Mouse (Mus musculus) WW6 (cell line): Measurements from ENCODE around the gene Gm10203.
A peak's percentile ranks its signal among the peaks of the same experiment; 100 is the strongest.
"Not testable (repeated sequence)": the region's sequence is repeated elsewhere in the genome, so short reads cannot be mapped to it uniquely, and the experiment has no call there.

Source experiments
- DNase-seq: peaks from one replicate; pipeline ENCODE4 v3.0.0-alpha.2; 2013; ENCODE audit warnings: low read depth, low spot score

Gm10203 gene

DNA sequence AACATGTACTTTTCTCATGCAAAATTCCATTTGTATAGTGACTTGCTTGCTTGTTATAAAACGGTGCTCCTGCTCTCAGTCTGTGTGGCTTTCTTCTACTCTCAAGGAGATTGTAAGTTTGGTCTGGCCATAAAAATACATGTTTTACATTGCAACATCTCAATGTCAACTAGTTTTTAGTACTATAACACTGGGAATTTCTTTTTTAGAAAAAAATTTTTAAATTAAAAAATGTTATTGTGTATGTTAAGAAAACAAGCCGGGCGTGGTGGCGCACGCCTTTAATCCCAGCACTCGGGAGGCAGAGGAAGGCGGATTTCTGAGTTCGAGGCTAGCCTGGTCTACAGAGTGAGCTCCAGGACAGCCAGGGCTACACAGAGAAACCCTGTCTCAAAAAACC, at the start of gene Gm10203:
Gene Gm10203 (plus strand): TSS at position 301 of the 400 bp plus-strand sequence.
- not testable (repeated sequence) for DNase-seq

DNA sequence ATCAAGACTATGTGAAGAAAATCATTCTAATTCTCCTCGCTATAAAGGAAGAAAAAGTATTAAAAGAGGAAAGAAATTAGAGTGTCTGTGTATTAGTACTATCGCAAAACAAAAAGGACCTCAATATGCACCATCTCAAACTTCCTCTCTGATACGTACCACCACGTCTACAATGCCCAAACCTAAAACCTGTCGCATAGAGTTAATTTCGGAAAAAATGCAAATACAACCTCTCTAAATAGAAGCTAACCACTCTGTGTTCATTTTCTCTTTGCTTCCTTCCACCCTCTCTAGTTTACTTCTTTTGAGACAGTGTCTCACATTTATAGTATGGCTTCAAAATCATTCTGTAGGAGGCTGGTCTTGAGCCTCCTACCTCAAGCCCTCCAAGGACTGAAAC, 37.6 kb upstream of the Gm10203 start:
- DNase-seq, result no peak

DNA sequence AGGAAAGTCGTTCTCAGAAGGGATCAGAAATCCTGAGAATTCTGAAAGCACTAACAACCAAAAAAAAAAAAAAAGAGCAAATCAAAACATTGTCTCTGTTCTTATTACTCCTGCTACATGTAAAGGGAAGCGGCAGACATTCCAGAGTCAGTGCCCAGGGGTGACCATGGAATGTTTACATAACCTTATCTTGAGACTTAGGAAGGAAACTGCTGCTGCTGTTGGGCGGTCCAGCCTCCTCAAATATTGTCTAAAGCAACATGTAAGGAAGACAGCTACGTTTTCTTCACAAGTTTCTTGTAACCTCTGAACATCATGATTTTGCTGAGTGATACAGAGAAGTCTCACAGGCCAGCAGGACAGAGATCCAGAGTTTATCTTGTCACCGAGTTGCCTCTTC, 36.5 kb upstream of the Gm10203 start:
- no peak for DNase-seq

DNA sequence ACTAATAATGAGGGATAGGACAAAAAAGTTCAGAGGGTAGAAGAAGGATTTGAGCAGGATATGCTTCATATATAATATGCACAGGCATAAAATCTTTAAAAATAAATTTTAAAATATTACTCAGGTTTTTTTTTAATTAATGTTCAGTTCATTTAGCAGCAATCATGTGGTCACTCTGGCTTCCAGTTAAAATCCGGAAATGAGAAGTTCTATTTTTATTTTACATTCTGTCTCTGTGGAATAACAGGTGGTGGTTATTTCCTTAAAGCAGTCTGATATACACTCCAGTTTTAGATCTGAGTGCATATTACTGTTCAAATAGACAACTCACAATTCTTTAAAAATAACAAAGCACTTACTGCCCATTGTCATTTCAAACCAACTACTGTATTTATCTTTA, 35.4 kb upstream of the Gm10203 start:
- no peak for DNase-seq

DNA sequence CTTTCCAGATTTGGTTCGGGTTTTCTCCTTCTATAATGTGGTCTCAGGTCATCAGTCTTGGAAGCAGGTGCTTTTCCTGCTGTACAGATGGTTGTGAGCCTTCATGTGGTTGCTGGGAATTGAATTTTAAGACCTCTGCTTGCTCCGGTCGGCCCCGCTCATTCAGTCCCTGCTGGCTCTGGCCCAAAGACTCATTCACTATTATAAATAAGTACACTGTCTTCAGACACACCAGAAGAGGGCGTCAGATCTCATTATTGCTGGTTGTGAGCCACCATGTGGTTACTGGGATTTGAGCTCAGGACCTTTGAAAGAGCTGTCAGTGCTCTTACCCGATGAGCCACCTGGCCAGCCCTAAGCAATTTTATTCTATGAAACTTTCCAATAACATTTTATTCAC, 34.6 kb upstream of the Gm10203 start:
- no peak for DNase-seq

DNA sequence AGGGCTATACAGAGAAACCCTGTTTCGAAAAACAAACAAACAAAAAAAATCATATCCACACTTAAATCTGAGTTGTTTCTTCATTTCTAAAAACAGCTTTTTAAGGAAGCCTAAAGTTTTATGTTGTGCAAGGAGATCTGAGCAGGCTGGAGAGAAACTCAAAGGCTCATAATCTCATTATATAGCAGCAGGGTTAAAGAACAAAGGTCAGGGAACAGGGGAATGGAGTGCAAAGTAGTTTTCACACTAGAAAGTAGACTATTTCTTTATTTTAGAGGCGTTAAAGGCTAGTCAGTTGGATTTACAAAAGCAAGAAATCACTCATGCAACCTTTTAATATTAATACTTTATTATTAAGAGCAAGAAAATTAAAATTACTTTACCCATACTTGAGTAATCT, 33.7 kb upstream of the Gm10203 start:
- DNase-seq, result no peak

DNA sequence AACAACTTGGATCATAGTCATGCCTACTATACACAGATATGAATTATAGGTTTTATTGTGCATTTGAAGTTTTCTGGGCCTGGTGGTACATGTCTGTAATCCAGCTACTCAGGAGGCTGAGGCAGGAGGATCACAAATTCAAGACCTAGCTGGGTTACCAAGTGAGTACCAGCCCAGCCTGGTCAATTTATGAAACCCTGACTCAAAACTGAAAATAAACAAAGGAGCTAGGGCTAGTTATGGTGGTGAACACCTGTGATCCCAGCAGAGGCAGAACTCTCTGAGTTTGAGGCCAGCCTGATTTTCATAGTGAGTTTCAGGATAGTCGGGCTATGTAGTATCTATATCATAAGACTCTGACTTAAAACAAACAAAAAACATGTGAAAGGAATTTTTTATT, 32.7 kb upstream of the Gm10203 start:
- no peak for DNase-seq

DNA sequence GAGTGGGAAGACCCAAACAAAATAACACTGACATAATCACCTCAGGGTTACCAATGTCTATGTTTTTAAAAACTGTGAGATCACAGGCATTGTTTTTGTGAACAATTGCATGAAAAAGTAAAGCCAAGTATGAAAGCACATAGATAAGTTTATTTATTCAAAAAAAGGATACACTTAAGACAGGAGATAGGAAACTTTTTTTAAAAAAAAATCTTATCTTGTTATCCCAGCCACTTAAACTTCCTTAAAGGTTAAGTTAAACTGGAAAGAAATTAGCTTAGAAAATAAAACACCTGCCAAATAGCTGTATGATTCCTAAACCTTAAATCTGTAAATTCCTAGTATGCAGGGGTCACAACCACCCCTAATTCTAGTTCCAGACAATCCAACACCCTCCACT, 31.0 kb upstream of the Gm10203 start:
- DNase-seq, result no peak

DNA sequence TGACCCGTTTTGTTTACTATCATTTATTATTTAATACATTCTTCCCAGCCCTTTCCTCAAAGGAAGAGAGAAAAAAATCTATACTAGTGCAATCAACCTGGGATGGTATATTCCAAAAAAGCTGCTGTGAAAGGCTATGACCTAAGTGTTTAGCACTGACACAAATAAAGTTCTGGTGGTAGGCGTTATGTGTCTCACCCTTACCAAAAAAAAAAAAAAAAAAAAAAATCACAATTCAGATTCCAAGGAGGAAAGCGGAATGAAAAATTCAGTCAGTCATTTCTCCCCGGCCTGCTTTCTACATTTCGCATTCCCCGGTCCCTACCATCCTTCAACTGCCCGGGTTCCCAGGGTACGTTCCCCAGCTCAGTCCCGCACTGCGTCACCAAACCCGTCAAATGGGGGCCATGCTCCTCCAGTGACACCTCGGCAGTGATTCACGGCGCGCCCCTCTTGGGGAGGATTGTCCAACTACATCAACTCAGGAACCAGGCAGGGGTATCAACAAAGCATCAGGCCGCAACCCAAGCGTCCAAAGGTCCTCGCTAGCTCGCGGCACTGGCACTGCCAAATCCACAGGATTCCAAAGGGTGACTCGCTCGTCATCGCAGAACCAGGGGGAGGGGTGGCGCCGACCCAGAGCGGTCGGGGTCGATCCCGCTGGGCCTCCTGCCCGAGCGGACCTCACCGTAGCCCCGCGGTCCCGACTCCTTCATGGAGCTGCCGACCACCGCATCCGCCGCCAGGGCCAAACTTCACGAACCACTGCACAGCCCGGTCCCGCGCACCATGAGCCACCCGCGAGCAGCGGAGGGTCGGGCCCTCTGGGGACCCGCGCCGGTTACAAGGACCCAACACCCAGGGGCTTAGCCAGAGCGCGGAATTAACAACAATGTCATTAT, 29.5 kb upstream of the Gm10203 start:
- DNase-seq, result peak; percentile 29

DNA sequence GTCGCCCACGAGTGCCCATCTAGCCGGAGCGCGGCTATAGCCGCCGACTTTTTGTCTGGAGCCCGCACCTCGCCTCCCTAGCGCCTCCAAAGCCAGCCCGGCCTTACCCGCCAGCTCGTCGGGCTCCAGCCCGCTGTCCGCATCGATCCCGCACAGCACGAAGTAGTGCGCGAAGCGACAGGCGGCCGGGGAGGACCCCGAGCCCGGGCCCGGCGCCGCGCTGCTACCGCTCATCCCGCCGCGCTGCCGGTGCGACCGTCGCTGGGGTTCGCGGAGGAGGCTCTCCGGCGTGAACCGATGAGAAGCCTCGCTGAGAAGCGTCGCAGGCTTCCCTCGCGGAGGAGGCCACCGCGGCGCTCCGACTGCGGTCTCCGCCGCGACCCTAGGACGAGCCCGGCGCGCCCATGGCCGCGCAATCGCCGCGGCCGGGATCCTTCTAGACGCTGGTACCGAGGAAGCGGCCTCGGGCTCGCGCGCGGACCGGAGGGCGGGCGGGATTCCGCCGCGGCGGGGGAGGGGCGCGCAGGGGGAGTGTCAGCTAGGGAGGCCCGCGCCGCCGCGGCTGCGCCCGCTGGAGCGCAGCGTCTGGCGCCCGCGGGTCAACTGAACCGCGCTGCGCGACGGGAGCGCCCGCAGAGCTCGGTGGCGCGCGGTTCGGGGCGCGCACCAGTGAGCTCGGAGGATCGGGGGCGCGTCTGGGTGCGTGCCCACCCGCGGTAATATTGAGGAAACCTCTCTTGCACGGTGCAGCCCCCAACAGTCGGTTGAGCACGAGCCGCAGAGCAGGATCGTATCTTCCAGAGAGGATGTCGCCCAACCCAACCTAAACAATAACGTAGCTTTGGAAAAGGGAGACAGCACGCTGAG, 28.7 kb upstream of the Gm10203 start, which contains the start of gene Dennd5b:
Gene Dennd5b (minus strand): TSS at position 605 of the 867 bp plus-strand sequence.
- DNase-seq, result peak; percentile 43

DNA sequence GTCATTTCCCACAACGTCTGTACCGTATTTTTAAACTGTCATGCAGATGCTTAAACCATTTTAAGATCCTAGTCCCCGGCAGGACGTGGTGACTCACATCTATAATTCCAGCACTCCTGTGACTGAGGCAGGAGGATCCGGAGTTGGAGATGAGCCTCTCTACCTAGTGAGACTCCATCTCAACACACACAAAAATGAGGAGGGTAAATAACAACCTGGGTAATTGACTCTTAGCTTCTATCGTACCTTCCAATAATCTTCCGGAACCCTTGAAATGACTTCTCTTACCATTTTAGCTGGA, 28.1 kb upstream of the Gm10203 start:
- no peak for DNase-seq

DNA sequence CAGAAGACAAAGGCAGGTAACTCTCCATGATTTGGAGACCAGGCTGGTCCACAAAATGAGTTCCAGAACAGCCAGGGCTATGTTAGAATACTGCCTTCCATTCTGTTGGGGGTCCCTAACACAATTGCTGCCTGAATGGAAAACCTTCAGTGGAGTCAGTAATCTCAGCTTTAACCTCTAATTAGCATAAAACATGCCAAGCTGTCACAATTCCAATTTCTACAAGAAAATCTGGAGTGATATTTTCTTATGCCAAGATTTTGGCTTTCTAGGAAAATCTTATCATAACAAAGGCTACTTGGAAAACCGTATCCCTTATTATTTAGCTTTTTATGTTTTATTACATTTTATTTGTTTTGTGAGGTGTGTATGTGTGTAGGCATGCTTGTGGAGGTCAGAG, 26.5 kb upstream of the Gm10203 start:
- DNase-seq, result no peak

DNA sequence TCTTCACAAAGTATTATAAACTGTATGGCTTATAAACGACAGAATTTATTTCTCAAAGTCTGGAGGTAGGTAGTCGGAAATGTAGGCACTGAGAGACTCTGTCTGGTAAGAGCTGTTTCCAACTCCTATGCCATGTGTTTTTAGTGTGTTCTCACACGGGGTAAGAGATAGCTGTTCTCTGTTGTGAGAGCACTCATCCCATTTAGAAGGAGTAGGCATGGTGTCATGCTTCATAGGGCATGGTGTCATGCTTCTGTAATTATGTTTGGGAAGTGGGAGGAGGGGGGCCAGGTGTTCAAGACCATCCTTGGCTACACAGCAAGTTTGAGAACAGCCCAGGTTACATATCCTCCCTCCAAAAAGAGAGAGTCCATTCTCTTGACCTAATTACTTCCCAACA, 22.4 kb upstream of the Gm10203 start:
- DNase-seq, result no peak

DNA sequence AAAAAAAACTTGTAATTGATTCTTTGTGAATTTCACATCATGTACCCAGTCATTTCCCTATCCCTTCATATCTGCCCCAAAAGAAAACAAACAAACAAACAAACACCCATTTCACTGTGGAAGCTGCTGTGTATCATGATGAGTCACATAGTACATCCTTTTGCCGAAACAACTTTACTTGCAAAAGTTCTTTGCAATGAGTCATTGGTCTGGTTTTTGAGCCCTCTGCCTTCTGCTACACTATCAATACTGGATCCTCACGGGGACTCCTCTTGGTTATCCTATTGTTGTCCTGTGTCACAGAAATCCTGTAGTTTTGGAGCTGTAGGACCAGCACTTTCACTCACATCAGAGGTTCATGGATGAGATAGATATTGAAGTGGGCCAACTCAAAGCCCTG, 21.1 kb upstream of the Gm10203 start:
- DNase-seq, result no peak

DNA sequence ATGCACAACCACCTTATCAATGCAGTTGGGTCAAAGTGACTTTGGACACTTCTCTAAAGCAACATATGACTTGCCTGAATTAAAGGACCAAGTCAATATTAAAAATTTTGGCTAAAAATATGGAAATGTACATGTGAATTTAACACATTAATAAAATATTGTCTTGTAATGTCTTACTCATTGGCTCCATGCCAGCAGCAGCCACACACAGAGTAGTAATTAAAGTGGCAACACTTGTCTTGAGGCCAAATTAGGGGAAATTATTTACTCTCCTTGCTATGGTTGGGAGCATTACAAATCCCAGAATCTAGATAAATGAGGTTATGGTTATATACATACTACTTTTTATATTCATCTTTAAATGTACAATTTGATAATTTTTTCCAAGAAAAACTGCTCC, 13.0 kb upstream of the Gm10203 start:
- no peak for DNase-seq

DNA sequence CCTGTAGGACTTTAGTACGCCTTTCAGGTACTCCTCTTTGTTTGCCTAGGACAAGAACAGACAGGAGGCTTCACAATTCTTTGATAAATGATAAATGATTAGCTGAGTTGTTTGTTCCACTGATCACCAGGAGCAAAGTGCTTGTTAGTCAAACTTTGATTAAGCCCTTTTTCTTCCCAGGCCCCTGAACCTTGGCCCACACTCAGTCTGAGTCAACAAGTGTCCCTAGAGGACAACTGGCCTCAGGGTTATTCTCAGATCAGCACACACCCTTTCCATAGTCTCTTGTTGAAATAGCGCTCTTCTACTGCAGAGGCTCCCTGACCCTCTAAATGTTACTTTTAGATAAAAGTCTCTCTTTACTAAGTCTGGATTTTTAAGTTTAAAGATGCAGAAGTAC, 11.0 kb upstream of the Gm10203 start:
- no peak for DNase-seq

DNA sequence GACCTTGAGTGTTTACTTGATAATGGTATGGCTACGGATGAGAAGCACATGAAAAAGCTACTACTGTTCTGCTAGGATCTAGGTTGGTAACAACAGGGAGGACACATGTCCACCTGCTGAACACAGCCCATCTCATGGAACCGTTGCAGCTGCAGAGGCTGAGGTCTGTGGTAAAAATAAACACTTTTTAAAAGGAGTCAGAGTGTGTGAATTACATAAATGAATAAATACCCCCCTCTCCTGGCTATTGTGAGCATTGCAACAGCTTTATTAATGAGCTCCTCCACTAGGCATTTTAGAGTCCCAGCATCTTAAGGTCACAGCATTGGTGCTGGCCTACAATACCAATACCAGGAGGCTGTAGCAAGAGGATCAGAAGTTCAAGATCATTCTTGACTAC, 10.1 kb upstream of the Gm10203 start:
- no peak for DNase-seq

DNA sequence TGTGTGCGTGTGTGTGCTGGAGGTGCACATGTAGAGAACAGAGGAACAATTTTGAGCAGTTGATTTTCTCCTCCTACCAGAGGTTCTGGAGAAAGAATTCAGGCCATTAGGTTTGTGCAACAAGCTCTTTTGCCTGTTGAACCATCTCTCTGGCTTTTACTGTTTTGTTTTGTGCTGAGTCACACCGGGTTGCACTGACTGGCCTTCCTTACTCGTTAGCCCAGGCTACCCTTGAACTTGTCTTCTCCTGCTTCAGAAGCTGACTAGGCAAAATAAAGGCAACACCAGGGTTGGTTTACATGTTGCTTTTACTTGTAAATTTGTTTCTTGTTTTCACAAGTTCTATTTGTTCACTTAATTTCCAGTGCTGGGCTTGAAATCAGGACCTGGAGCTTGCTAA, 6.9 kb upstream of the Gm10203 start:
- no peak for DNase-seq

DNA sequence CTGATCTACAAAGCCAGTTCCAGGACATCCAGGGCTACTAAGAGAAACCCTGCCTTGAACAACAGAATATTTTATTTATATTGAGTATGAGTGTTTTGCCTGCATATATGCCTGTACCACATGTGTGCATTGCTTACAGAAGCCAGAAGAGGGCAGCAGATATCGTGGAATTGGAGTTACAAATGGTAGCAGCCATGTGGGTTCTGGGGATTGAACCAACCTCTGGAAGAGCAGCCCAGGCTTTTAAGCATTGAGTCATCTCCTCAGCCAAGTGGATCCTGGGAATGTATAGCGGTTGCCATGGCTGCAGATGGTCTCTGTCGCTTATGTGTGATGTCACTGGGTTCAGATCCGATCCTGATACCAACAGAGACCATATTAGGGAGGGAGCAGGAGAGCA, 3.3 kb upstream of the Gm10203 start:
- DNase-seq, result peak; percentile 69

DNA sequence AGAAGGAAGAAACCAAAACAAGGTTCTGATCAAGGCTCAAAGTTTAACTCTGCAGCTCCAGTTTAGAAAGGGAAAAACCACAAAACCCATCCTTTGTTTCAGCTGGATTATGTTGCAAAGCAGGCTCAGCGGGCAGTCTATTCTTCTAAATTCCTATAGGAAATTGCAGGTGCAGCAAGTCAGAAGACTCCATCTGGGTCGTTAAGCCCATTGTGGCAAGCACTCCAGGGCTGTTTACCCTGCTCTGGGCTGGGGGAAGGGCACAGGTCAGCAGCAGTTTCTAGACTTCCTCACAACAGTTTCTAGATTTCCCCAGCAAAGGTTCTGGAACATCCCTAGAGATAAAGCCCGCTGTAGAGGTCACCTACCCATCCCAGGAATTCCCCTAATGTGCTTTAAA, 1.1 kb downstream of the Gm10203 start:
- peak; percentile 76 for DNase-seq

DNA sequence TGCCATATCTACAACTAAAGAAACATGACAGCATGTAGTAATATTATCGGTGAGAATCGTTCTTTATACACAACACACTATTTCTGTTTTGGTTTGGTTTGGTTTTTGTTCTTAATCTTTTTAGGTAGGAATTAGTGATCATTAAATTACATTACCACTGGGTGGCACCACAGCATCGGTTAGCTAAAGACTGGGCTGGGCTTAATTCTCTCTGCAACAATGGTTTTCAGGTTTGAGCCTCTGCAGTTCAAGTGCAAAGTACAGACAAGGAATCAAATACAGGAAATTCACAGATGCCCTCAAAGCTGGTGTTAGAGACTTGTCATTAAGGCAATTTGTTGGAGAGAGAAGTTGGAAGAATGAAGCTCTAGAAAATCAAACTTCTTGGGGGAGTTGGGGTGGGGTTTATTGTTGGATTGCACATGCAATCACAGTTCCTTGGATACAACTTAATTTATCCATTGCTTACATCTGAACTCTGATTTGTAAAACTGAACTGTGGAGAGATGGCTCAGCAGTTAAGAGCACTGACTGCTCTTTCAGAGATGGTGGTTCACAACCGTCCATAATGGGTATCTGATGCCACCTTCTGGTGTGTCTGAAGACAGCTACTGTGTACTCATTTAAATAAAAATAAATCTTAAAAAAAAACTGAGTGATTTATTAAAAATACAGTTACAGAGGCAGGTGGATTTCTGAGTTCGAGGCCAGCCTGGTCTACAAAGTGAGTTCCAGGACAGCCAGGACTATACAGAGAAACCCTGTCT, 2.5 kb downstream of the Gm10203 start:
- no peak for DNase-seq
